ENCODE assay signal across 11 mouse cellular contexts in the genomic region with DNA sequence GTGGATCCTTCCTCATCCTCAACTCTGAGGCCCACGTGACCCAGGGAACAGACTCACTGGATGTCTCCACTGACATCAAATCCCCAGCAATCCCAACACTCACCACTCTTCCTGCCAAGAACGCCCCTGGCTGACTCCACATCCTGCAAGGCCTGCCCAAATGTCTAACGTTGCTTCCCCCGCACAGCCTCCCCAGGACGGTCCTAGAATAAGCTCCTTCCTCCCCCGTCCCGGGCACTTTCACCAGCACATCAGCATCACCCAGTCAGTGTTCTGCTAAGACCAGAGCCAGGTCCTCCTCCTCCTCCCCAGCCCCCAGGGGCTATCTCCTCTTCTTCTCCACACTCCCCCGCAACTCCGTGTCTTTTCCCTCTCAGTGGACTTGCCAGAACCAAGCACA.
A peak's percentile ranks its signal among the peaks of the same experiment; 100 is the strongest.
DNase-seq lines count a peak whose midpoint lies in the region; TF ChIP-seq lines count a peak whose summit lies in the region.
"Had no signal": no experiment of that assay in that cellular context is flagged by ENCODE, and none has a peak within 500 bp of the region (broad histone marks: within the 10 kb centered on the region; RNA-seq: fewer than 3 reads in every experiment).

No protein-coding gene starts in this region.

- H3K4me3 ChIP-seq in lung, adult 2 months (replicated peaks; ENCODE audit: extremely low read depth, low read depth, low read length), result no peak overlapping the region

- intact Hi-C loops in gastrocnemius, postnatal 14 days (cut with DNase I; ENCODE audit: low total_unique reads), result loop anchor here (10.0 kb wide), 1 partner anchor 138 kb away; no protein-coding TSS in a partner anchor
- intact Hi-C loops in heart, postnatal 10 days (cut with DNase I), result no loop called here

- no peak for TF ChIP-seq POLR2A in lung, adult 2 months (IDR thresholded peaks at IDR 0.05; ENCODE audit: borderline replicate concordance, extremely low read depth, low read depth, low read length)

- TF ChIP-seq CTCF in lung, adult 2 months (IDR thresholded peaks at IDR 0.05; ENCODE audit: insufficient read depth, low read length), result no peak

- WGBS in lung, adult 2 months, result 61% methylated on average over 9 of the region's 9 CpGs

- H3K4me1 ChIP-seq in lung, adult 2 months (ENCODE audit: control insufficient read depth, insufficient read depth, low read length), result peaks cover 3% of the 10 kb centered on the region; the same call in 1 of the 2 replicates

- DNase-seq in gastrocnemius, postnatal 14 days, result peak; percentile 49
- no peak for DNase-seq in gastrocnemius, postnatal 10 days
- DNase-seq in lung, adult 18-20 months, result peak; percentile 23 to 34
- DNase-seq in lung, adult 2 months, result no peak
- DNase-seq in heart, postnatal 10 days, result peak; percentile 58 to 64
- peak; percentile 36 for DNase-seq in ovary, postnatal 10 days (ENCODE audit: low spot score)
- DNase-seq in c-Kit-positive CD71-positive TER-119-positive erythroid progenitor cells, embryonic 14.5 days (ENCODE audit: low spot score), result no peak
- no peak for DNase-seq in frontal cortex, postnatal 10 days (ENCODE audit: low spot score in 2 of 2)
- DNase-seq: cerebellum, postnatal 14 days; forebrain, postnatal 0 days; thymus, adult 2 months had no signal

Comparison
In these comparisons a context has a peak if more than half of its experiments do, and no peak if none do; other contexts are left out.
1. DNase-seq: peak in gastrocnemius, postnatal 14 days (single experiment), lung, adult 18-20 months (2 of 2), heart, postnatal 10 days (2 of 2) and ovary, postnatal 10 days (single experiment); none in gastrocnemius, postnatal 10 days (single experiment), lung, adult 2 months (single experiment), c-Kit-positive CD71-positive TER-119-positive erythroid progenitor cells, embryonic 14.5 days (single experiment) and frontal cortex, postnatal 10 days (0 of 2).